Mouse (Mus musculus) right cerebral cortex, adult 2 months (tissue): ENCODE data around the gene Cdk1.
A peak's percentile ranks its signal among the peaks of the same experiment; 100 is the strongest.

Experiments
- DNase-seq, 2 experiments: peaks; one replicate each; pipeline ENCODE4 v3.0.0; 2021 to 2022; ENCODE audit warnings: low spot score in 2 of 2

Gene Cdk1

DNA sequence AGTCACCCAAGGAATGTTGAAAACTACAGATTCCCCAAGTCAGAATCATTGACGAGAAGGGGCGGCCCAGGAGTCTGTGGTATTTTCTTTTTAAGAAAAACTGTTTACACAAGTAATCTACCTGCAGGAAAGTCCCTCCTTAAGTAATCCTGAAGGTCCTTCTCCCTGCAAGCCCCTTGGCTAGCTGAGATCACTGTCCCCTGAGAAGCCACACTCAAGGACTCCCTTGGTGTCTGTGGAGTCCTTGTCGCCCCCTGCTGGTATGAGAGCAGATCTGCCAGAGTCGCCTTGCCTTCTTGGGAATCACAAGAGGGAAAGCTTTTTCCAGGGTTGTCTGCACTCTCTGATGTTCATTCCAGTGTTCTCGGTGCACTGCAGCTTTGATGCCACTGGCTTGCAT is 45.7 kb downstream of the Cdk1 start:
- DNase-seq: peak; percentile 44 to 76

DNA sequence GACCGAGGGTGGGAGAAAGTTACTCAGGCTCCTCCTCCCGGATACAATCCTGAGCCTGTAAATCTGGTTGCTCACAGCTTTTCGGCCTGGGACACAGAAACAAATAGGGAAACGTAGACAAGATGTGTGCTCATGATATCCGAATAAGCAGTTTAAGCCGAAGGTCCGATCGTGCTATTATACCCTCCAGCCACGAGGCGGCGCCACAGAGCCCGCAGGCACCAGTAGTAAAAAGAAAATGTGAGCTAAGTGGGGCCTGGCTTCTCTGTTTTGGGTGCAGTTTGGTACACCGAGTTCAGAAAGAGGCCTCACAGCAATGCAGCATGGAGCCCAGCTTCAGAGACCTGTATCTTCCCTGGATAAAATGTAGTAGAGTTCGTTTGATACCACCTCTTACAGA is 46.5 kb downstream of the Cdk1 start:
- peak in 1 of 2 experiments; percentile 14 for DNase-seq

DNA sequence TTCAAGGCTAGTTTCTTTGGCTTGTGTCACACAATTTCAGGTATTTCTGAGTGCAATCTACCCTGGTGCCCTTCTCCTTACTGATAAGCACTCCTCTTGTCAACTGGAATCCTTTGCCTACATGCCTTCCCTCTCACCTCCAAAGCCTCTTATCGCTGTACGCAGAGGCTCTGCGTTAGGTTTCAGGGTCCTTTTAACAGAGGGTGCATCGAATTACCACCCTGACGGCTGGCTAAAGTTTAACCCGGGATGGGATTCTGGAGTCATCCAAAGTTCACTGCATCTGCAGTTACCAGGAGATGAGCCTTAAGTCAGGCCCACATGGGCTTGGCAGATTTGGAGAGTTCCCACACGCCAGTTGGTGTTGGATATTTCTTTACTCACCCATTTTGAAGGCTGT is 47.1 kb downstream of the Cdk1 start:
- no peak for DNase-seq

DNA sequence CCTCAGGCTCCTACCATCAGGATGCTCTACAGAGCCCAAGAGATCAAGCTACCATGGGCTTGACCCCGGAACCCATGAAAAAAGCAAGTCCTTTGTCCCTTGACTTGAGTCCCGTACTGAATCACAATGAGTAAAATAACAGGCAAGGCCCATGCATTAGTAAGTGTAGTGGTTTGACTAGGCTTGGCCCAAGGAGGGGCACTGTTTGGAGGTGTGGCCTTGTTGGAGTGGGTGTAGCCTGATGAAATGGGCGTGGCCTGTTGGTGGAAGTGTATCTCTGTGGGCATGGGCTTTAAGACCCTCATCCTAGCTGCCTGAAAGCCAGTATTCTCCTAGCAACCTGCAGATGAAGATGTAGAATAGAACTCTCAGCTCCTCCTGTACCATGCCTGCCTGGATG is 47.9 kb downstream of the Cdk1 start:
- DNase-seq: no peak

DNA sequence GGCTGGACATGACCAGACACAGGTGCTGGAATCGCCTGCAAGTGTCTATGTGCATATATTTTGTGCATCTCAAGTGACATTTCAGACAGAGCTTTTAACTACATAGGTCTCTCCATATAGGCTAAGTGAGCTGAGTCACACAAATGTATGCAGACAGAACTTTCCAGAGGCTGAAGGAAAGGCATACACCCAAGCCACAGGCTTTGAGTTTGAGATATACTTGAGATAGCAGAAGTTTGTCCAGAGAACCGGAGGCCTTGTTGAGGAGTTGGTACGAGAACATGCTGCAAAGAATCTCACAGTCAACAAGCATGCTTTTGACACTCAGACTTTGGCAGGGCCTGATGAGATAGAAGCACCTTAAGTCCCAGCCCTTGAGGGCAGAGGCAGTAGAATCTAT is 50.1 kb downstream of the Cdk1 start:
- DNase-seq: no peak

DNA sequence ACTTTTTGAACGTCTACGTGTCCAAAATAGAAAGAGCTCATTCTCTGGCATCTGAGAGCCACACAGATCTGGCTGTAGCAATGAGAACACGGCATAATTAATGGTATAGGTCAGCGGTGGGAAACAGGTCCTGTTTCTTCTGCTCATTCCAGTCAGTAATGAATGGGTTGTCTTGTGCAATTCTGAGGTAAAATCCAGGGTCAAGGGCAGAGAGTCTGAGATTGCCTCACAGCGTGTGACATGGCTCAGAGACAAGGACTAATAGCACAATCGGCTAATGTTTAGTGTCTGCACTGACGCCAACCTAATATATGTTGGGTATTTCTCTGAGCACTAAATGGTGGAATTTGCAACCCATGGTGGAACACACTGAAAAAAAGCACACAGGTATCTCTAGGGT is 52.8 kb downstream of the Cdk1 start:
- no peak for DNase-seq

DNA sequence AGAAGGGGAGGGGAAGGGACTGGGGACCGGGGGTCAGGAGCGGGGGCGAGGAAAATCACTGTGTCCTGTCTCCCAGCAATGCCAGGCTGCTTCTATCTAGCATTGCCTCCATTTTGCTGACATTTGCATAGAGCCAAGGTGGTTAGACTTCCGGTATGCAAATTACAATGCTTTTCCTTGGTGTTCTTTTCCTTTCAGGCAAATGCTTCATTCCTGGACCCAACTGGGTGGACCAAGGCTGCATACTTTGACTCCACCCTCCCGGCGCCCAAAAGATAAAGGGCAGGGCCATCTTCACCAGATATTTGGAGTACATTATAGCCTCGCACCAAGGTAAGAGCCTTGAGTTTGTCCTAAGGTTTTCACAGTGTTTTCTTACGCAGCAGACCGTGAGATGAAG is 56.8 kb downstream of the Cdk1 start:
- no peak for DNase-seq

DNA sequence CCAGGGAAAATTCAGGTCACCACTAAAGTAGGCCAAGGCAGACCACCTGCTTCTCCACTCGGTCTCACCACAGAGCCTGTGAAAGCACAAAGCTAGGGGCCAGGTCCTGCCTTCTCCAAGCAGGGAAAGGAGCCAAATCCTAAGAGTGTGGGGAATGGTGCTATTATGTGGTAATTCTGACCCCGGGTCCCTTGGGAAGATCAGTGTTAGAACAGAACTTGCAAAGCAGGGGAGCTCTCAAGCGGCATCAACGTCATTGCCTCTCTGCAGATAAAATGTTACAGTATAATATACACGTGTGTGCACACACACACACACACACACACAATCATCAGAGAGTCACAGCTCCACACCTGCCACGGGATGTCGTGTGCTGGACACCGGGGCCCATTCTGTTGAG is 62.0 kb downstream of the Cdk1 start:
- no peak for DNase-seq

DNA sequence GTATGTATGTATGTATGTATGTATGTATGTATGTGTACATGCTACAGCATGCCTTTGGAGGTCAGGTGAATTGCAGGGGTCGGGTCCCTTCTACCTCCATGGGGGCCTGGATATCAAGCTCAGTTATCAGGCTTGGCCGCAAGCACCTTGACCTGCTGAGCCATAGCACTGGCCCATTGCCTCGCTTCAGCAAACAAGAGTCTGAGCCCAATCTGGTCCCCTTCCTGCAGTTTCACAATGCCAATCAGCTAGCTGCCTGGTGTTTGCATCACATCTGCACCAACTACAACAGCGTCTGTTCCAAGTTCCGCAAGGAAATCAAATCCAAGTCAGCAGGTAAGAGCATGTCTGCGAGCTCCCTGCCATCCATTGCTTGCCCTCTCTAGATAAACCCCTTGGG is 64.0 kb downstream of the Cdk1 start:
- DNase-seq: no peak

DNA sequence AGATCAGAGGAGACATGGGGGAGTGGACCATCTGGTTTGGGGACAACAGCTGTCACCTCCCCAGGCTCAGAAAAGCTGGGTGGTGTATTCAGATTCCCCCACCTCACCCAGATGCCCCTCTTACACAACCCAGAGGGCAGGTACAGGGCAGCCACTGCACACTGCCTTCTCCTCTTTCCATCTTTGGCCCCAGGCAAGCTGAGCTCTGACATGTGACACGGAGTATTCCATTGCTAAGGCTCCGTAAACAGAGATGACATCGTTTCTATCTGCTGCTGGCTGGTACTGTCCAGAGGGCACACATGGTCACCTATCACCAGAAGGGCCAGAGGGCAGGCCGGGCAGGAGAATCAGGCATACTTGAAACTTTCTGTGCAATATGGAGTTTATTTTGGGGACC is 64.7 kb downstream of the Cdk1 start:
- DNase-seq: no peak

DNA sequence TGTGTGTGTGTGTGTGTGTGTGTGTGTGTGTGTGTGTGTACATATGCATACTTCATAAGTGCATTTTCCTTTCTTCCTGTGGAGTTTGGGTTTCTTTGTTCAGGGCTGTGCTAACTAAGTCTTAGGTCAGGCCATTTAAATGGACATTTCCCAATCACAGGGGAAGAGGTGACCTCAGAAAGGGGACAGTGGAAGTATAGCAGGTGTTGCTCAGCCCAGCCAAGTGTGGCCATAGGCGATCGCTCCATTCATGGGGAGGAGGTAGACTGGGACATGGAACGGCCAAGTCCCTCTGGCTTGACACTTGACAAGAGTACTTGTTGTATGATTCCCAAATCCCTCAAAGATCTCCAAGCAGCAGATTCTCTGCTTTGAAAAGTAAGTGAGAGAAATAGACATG is 65.8 kb downstream of the Cdk1 start:
- no peak for DNase-seq
